Mouse (Mus musculus) lung, postnatal 0 days (tissue): ENCODE measurements around the gene Agpat2.

Experiments used
- CTCF ChIP-seq: IDR thresholded peaks from 2 replicates; pipeline ENCODE4 v1.5.1; 2016; ENCODE audit warnings: antibody characterized with exemption, mild to moderate bottlenecking
- EP300 ChIP-seq: IDR thresholded peaks from 2 replicates; pipeline ENCODE4 v1.6.1; 2016; ENCODE audit warnings: antibody characterized with exemption, mild to moderate bottlenecking, control low read depth

- TF ChIP-seq EP300, result no peak
- no peak for TF ChIP-seq CTCF
Observed at GRCm38 (mm10) chr2:26594461-26594933, 9.7 kb downstream of the Agpat2 start.
